Mouse (Mus musculus) testis, postnatal 10 days (tissue): ENCODE results near the gene Zfp629.
A peak's percentile ranks its signal among the peaks of the same experiment; 100 is the strongest.

Experiments
- DNase-seq: peaks from one replicate; pipeline ENCODE4 v3.0.0; 2021; ENCODE audit warnings: low spot score

Gene Zfp629

GRCm38 (mm10) chr7:127614511-127614890 lies 1.1 kb downstream of the Zfp629 start:
- DNase-seq, result no peak

DNA sequence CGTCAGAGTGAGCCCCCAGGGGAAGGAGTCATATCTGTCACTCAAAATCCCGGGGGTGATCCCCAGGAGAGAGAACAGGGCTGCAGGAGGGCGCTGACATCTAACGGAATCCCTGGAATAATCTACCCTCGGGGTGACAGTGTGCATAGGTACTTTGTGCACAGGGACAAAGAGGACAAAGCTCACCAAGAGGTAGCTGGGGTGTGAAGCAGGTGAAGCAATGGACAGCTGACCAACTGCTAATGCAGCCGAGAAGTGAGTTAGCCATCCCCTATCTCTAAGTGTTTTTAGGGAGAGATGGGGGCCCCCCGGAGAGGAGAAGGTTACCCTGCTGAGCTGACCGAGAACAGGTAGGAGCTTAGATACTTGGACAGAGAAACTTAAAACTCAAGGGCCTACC lies 1.5 kb downstream of the Zfp629 start:
- DNase-seq, result no peak

DNA sequence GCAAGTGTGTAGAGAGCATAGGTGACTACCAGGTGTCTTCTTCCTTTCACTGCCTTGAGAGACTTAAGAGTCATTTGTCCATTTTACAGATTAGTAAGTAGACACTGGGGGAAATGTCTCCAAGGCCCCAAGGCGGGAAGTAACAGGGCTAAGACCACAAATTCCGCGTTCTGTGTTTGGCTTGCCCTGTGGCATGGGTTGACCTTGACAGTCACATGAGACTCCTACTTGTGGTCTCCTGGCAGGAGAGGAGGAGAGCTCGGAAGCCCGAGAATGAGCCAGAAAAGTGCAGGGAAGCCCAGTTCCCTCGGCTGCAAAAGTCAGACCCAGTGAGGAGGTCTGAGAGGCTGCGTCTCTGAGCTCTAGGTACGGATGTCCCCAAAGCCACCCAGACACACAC lies 2.1 kb downstream of the Zfp629 start:
- no peak for DNase-seq

GRCm38 (mm10) chr7:127611561-127611960 lies 4.0 kb downstream of the Zfp629 start:
- DNase-seq, result no peak

DNA sequence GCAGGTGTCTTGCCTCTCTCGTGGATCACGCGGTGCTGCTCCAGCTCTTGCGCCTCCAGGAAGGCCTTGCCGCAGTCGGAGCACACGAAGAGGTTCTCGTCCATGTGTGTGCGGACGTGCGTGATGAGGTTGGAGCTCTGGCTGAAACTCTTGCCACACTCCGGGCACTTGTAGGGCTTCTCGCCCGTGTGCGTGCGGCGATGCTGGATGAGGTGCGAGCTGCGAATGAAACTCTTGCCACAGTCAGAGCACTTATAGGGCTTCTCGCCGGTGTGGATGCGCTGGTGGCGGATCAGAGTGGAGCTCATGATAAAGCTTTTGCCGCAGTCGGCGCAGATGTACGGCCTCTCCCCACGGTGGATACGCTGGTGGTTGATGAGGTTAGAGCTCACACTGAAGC lies 4.6 kb downstream of the Zfp629 start:
- DNase-seq, result no peak

DNA sequence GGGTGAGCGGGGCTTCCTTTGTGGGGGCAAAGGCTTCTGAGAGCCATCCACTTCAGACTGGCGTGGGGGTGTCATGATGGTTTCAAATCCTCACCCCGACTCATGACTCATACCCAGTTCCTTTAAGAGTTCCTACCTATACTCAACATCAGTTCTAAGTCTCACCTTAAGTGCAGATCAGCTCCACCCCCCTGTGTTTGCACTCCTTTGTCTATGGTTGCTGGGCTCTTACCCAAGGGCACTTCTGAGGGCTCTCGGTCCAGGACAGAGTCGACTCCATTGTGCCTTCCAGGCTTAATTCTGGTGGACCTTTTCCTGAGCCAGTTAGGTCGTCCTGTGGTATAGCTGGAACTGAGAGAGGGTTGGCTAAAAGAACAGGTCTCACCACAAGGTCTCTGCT lies 8.4 kb downstream of the Zfp629 start:
- DNase-seq, result no peak

GRCm38 (mm10) chr7:127604256-127604655 lies 11.3 kb downstream of the Zfp629 start:
- no peak for DNase-seq

GRCm38 (mm10) chr7:127602903-127603302 lies 12.7 kb downstream of the Zfp629 start:
- DNase-seq, result no peak

GRCm38 (mm10) chr7:127601735-127602134 lies 13.9 kb downstream of the Zfp629 start:
- DNase-seq, result no peak

DNA sequence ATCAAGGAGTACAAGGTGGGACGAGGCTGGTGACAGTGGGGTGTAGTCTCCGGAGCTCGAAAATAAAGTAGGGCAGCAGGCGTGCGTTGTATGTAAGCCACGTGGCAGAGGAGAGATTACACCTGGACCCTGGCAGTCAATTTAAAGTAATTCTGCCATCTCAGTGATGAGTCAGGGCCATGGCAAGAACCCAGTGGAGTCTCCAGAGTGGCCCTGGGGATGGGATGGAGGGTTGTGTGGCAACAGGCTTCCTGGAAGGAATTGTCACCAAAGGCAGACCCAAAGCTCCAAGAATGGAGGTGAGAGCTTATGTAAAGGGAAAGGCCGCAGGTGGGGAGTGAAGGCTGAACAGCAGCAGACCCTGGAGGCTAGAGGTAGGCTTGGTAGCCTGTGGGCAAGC lies 15.0 kb downstream of the Zfp629 start:
- no peak for DNase-seq

GRCm38 (mm10) chr7:127596747-127597146 lies 18.9 kb downstream of the Zfp629 start:
- DNase-seq, result no peak

- DNase-seq, result no peak
These were observed 23.0 kb downstream of the Zfp629 start for GRCm38 (mm10) chr7:127592575-127592974.

GRCm38 (mm10) chr7:127591108-127591507 lies 24.5 kb downstream of the Zfp629 start:
- no peak for DNase-seq

GRCm38 (mm10) chr7:127589637-127590036 lies 26.0 kb downstream of the Zfp629 start:
- DNase-seq, result no peak

DNA sequence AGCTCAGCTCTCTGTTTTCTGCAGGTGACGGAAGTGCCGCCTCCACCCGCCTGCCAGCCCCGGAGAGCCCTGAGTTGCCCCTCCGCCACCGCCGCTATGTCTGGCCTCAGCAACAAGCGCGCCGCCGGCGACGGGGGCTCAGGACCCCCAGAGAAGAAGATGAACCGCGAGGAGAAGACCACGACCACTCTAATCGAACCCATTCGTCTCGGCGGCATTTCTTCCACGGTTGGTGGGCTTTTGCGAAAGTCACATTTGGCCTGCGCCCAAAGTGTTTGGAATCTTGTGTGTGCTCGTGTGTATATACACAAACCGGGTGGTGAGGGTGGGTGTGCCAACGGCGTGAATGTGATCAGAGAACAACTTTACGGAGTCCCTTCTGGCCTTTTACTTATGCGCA lies 26.7 kb downstream of the Zfp629 start:
- no peak for DNase-seq

DNA sequence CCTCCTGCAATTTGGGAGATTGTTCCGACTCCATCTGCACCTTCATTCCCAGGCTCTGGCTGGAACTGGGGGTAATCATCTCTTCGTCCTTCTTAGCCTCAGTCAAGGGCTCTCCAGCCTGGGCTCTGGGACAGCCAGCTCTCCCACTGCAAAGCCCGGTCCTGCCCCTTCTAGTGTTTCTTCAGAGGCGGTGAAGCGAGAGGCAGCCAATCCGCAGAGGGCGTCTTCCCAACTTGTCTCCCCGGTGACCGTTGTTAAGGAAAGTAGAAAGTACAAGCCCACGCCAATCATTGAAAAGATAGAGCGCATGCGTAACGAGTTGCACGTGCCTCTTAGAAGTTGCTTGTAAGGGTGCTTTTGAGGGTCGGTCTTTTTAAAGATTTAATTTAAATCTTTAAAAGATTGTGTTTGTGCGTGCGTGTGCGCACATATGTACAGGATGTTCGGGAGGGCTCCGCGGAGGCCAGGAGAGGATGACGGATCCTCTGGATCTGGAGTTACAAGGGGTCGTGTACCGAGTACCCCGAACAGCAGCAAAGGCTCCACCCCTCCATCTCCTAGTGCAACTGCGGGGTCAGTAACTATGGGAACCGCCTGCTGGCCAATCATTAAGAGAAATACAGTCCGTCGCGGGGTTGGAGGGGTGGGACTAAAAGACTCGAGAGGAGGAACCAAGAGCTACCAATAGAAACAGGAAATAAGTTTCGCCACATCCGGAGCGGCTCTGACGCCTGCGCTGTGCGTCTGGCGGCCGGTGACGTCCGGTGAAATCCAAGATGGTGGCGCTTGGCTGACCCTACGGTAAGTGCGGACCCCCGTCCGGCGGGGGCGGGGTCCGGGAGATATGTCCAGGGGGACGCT lies 27.4 kb downstream of the Zfp629 start, which contains the start of the genes Ccdc189 and Rnf40:
Gene Ccdc189 (minus strand): TSS at position 585 of the 861 bp plus-strand sequence.
Gene Rnf40 (plus strand): TSS at position 757 of the 861 bp plus-strand sequence.
- DNase-seq, result peak; percentile 88

DNA sequence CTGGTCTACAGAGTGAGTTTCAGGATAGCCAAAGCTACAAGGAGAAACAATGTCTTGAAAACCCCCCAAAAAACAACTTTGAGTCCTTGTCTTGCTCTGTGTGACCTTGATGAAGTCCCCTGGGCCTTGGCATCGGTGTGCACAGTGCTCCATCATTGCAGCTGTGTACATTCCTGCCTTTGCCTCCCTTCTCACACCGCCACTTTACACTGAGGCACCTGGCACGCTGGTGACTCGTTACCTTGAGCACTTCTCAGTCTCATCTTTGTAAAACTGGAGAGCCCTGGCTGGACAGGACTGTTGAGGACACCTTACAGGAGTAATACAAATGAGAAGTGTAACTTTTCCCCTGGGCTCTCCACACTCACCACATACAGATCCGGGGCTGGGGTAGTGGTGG lies 28.4 kb downstream of the Zfp629 start:
- DNase-seq, result no peak

DNA sequence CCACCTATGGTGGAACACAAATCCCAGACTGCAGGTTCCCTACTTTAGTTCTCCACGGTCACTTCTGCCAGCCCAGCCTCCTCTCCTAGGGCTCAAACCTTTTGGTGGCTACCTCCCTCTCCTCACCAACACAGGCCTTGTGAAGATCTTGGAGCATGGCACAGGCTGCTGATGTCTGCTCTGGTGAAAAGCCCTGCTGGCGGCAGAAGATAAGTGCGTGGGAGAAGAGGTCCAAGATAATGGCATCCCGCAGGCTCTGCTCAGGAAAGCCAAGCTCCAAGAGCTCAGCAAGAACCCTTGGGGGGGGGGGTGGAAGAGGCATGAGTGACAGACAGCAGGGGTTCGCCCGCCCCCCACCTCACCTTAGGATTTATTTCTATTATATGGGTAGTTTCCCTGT lies 29.4 kb downstream of the Zfp629 start:
- no peak for DNase-seq

- no peak for DNase-seq
These were observed 30.6 kb downstream of the Zfp629 start for GRCm38 (mm10) chr7:127585031-127585430.

- no peak for DNase-seq
These were observed 32.3 kb downstream of the Zfp629 start for GRCm38 (mm10) chr7:127583260-127583659.

- no peak for DNase-seq
These were observed 41.5 kb downstream of the Zfp629 start for GRCm38 (mm10) chr7:127574115-127574514.

GRCm38 (mm10) chr7:127573503-127574008 lies 42.0 kb downstream of the Zfp629 start:
- DNase-seq, result no peak

DNA sequence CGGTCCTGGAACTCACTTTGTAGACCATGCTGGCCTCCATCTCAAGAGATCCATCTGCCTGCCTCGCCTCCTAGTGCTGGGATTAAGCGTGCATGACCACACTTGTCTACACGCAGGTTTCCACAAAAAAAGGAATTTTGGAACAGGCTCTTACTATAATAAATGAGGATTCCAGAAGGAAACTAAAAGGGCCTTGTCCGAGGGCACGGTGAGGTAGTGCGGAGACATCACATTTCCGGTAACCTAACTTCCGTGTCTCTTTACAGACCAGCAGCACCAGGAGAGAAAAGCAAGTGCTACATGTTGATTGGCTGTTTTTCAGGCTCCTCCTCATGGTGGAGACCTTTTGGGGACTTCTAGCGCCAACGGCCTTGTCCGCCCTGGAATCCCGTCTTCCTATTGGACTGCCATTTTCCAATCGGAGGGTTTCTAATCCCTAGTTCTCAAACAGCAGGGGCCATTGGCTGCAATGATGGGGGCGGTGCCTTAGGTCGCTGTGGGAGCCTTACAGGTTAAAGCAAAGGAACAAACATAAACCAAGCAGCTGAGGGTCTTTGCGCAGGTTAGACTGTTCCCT lies 42.6 kb downstream of the Zfp629 start, which contains the start of gene Phkg2:
Gene Phkg2 (plus strand): TSS at position 446 of the 577 bp plus-strand sequence.
- DNase-seq, result peak; percentile 87
